Mouse (Mus musculus) thymus, adult 2 months (tissue): Measurements from ENCODE around the gene Dlgap5.

ENCODE experiments used
- CTCF ChIP-seq: fragments of 200-500 bp; IDR thresholded peaks from 2 replicates; pipeline ENCODE4 v1.5.1; 2012; ENCODE audit warnings: mild to moderate bottlenecking, control low read depth, low read length, moderate library complexity, borderline replicate concordance; ENCODE audit not compliant: control insufficient read depth, poor library complexity, insufficient read depth; ENCODE audit errors: extremely low read depth
- POLR2A ChIP-seq: fragments of 200-500 bp; IDR thresholded peaks from 2 replicates; pipeline ENCODE4 v1.6.1; 2012; ENCODE audit warnings: mild to moderate bottlenecking, low read length, control low read depth, moderate library complexity; ENCODE audit not compliant: control insufficient read depth, poor library complexity, insufficient read depth; ENCODE audit errors: extremely low read depth

- TF ChIP-seq CTCF = no peak
- no peak for TF ChIP-seq POLR2A
Observed at GRCm38 (mm10) chr14:47341811-47342291, 76.4 kb downstream of the Dlgap5 start.
